Mouse (Mus musculus) myocyte (in vitro differentiated cells): ENCODE results near the gene Hes2.

Source experiments
- POLR2A ChIP-seq: IDR thresholded peaks from one replicate; pipeline ENCODE4 v1.6.1; 2011; ENCODE audit warnings: low read depth, mild to moderate bottlenecking, control low read depth, moderate library complexity; ENCODE audit not compliant: insufficient read length
- REST ChIP-seq: IDR thresholded peaks from one replicate; pipeline ENCODE4 v1.6.1; 2011; ENCODE audit warnings: mild to moderate bottlenecking, control low read depth, moderate library complexity; ENCODE audit not compliant: insufficient read depth, insufficient read length
- SRF ChIP-seq: IDR thresholded peaks from one replicate; pipeline ENCODE4 v1.6.1; 2011; ENCODE audit warnings: low read depth; ENCODE audit not compliant: control insufficient read depth, insufficient read length
- TCF12 ChIP-seq: IDR thresholded peaks from one replicate; pipeline ENCODE4 v1.6.1; 2011; ENCODE audit warnings: mild to moderate bottlenecking, control low read depth; ENCODE audit not compliant: poor library complexity, insufficient read depth, severe bottlenecking
- USF1 ChIP-seq: IDR thresholded peaks from one replicate; pipeline ENCODE4 v1.6.1; 2011; ENCODE audit warnings: low read depth, mild to moderate bottlenecking, control low read depth, moderate library complexity

- TF ChIP-seq TCF12 (no peak), USF1 (no peak), SRF (no peak), REST (no peak), POLR2A (no peak)
Observed at GRCm38 (mm10) chr4:152151451-152151965, 7.2 kb upstream of the Hes2 start.
